Mouse (Mus musculus): ENCODE measurements at regions not wholly inside any gene's neighbourhood (a gene's known extent, or its start where the extent isn't known, plus 50 kb on each side); places are given as distances from the start of the nearest gene placed in this dataset.
"Not testable (repeated sequence)": the region's sequence is repeated elsewhere in the genome, so short reads cannot be mapped to it uniquely, and the experiment has no call there.

GRCm38 (mm10) chr1:136680173-136680572 lies 55.5 kb downstream of the Zfp281 start:
- DNase-seq: no peak

- not testable (repeated sequence) for DNase-seq
These were observed 57.6 kb downstream of the Zfp281 start for GRCm38 (mm10) chr1:136682311-136682710.

GRCm38 (mm10) chr1:136683061-136683531 lies 58.4 kb downstream of the Zfp281 start:
- no peak for DNase-seq

GRCm38 (mm10) chr1:136683561-136684131 lies 58.9 kb downstream of the Zfp281 start:
- no peak for DNase-seq

GRCm38 (mm10) chr1:136684481-136684880 lies 59.8 kb downstream of the Zfp281 start:
- DNase-seq: no peak

- DNase-seq: no peak
These were observed 60.7 kb downstream of the Zfp281 start for GRCm38 (mm10) chr1:136685191-136686060.

GRCm38 (mm10) chr1:136686467-136686866 lies 61.8 kb downstream of the Zfp281 start:
- DNase-seq: no peak

GRCm38 (mm10) chr1:136690068-136690467 lies 65.4 kb downstream of the Zfp281 start:
- no peak for DNase-seq

GRCm38 (mm10) chr1:136693421-136693820 lies 68.7 kb downstream of the Zfp281 start:
- DNase-seq: no peak

- no peak for DNase-seq
These were observed 70.3 kb downstream of the Zfp281 start for GRCm38 (mm10) chr1:136694983-136695382.

GRCm38 (mm10) chr1:136696077-136696641 lies 71.5 kb downstream of the Zfp281 start:
- DNase-seq: peak; percentile 29

- no peak for DNase-seq
These were observed 73.9 kb downstream of the Zfp281 start for GRCm38 (mm10) chr1:136698454-136699152.

GRCm38 (mm10) chr1:136699153-136699524 lies 74.4 kb downstream of the Zfp281 start:
- no peak for DNase-seq

GRCm38 (mm10) chr1:136699571-136699970 lies 74.9 kb downstream of the Zfp281 start:
- DNase-seq: no peak

- DNase-seq: no peak
These were observed 79.4 kb downstream of the Zfp281 start for GRCm38 (mm10) chr1:136704139-136704538.

GRCm38 (mm10) chr1:136706509-136706908 lies 81.8 kb downstream of the Zfp281 start:
- DNase-seq: no peak

GRCm38 (mm10) chr1:136707394-136707793 lies 82.7 kb downstream of the Zfp281 start:
- peak; percentile 27 for DNase-seq

GRCm38 (mm10) chr1:136707866-136708265 lies 83.2 kb downstream of the Zfp281 start:
- DNase-seq: no peak

GRCm38 (mm10) chr1:136710196-136710595 lies 85.5 kb downstream of the Zfp281 start:
- DNase-seq: no peak

GRCm38 (mm10) chr1:136711243-136711642 lies 86.5 kb downstream of the Zfp281 start:
- DNase-seq: no peak

- no peak for DNase-seq
These were observed 89.4 kb downstream of the Zfp281 start for GRCm38 (mm10) chr1:136714077-136714476.

GRCm38 (mm10) chr1:136714987-136715386 lies 90.3 kb downstream of the Zfp281 start:
- no peak for DNase-seq

GRCm38 (mm10) chr1:136717830-136718517 lies 93.3 kb downstream of the Zfp281 start:
- DNase-seq: peak; percentile 4

Measured in liver (tissue).